Mouse (Mus musculus) stomach, postnatal 0 days (tissue): Measurements from ENCODE around the gene Cmah.

Experiments used
- CTCF ChIP-seq: IDR thresholded peaks from 2 replicates; pipeline ENCODE4 v1.5.1; 2016; ENCODE audit warnings: antibody characterized with exemption, low read depth, mild to moderate bottlenecking, moderate library complexity
- EP300 ChIP-seq: optimal IDR thresholded peaks from 2 replicates; pipeline ENCODE3; 2016; ENCODE audit warnings: antibody characterized with exemption

GRCm38 (mm10) chr13:24466027-24466426 is 138.8 kb downstream of the Cmah start:
- TF ChIP-seq CTCF, result no peak
- no peak for TF ChIP-seq EP300
